Mouse (Mus musculus) forebrain, embryonic 11.5 days (tissue): ENCODE data around the gene Wdr63. TPM values are rescaled to one million over a fixed set of nuclear protein-coding genes. Genes with fewer than 3 reads are reported as not detected.

Experiments used
- ATAC-seq: fragments of 200-750 bp; cut with Nextera tagmentation; replicated peaks from 2 replicates; pipeline ENCODE4 v1.8.0; 2017; ENCODE audit warnings: moderate TSS enrichment; ENCODE audit not compliant: low FRiP score
- DNase-seq: peaks from one replicate; pipeline ENCODE4 v3.0.0-alpha.2; 2017; ENCODE audit warnings: low spot score
- H3K27ac ChIP-seq: fragments of 300-500 bp; sonication (generic); 2 replicates; pipeline ENCODE4 v1.5.1; 2014; ENCODE audit warnings: low read depth, low read length
- H3K27me3 ChIP-seq: fragments of 300-500 bp; sonication (generic); 2 replicates; pipeline ENCODE4 v1.6.1; 2014; ENCODE audit warnings: mild to moderate bottlenecking, low read length, mixed read lengths; ENCODE audit not compliant: control insufficient read depth, insufficient read depth
- H3K36me3 ChIP-seq: fragments of 300-500 bp; sonication (generic); 2 replicates; pipeline ENCODE4 v1.6.1; 2014; ENCODE audit warnings: mild to moderate bottlenecking, low read length, moderate library complexity, mixed read lengths; ENCODE audit not compliant: control insufficient read depth, insufficient read depth
- H3K4me1 ChIP-seq: fragments of 300-500 bp; sonication (generic); replicated peaks from 2 replicates; pipeline ENCODE4 v1.6.1; 2014; ENCODE audit warnings: low read length, mixed read lengths; ENCODE audit not compliant: control insufficient read depth, insufficient read depth
- H3K4me2 ChIP-seq: fragments of 300-500 bp; sonication (generic); 2 replicates; pipeline ENCODE4 v1.6.1; 2014; ENCODE audit warnings: low read depth, mild to moderate bottlenecking, low read length, moderate library complexity, mixed read lengths; ENCODE audit not compliant: severe bottlenecking
- H3K4me3 ChIP-seq: fragments of 300-500 bp; sonication (generic); 2 replicates; pipeline ENCODE4 v1.5.1; 2014; ENCODE audit warnings: low read depth, low read length
- H3K9ac ChIP-seq: fragments of 300-500 bp; sonication (generic); 2 replicates; pipeline ENCODE4 v1.6.1; 2014; ENCODE audit warnings: low read length
- H3K9me3 ChIP-seq: fragments of 300-500 bp; sonication (generic); 2 replicates; pipeline ENCODE4 v1.6.1; 2016; ENCODE audit warnings: low read length, mixed read lengths; ENCODE audit not compliant: control insufficient read depth
- WGBS: fragments of 180-500 bp; shearing (Covaris S2); extraction: QIAGEN DNeasy Blood & Tissue Kit; methylation state at CpG from one replicate; pipeline ENCODE4 v1.1.7; 2014; 5-methylcytosine and 5-hydroxymethylcytosine counted together
- polyA plus RNA-seq: library from polyadenylated mRNA; unstranded; fragments of >200 nt; fragmentation: Nextera tagmentation; extraction: Ambion mirVana; gene quantifications from 2 replicates; pipeline ENCODE4 v1.2.1, GENCODE M21; 2014

Gene Wdr63
- 0.09 TPM in 1 of 2 replicates, not detected in the other for polyA plus RNA-seq

GRCm38 (mm10) chr3:146107921-146108571 is at the start of gene Wdr63:
Wdr63 (minus strand) TSS chr3:146108130.
- no peaks in the 10 kb centered on the region for H3K36me3 ChIP-seq
- 14% methylated on average over 18 of the region's 18 CpGs for WGBS
- ATAC-seq (peak; percentile 99), DNase-seq (peak; percentile 63)
- no peaks in the 10 kb centered on the region for H3K27me3 ChIP-seq
- H3K4me3 ChIP-seq = peak within 1 kb of the TSS; percentile 36
- peak within 1 kb of the TSS; percentile 70 for H3K4me2 ChIP-seq
- no peaks in the 10 kb centered on the region for H3K4me1 ChIP-seq
- H3K27ac ChIP-seq = no peak within 1 kb of the TSS
- H3K9me3 ChIP-seq = no peaks in the 10 kb centered on the region; the same call in 1 of the 2 replicates
- H3K9ac ChIP-seq = peak within 1 kb of the TSS; percentile 37

DNA sequence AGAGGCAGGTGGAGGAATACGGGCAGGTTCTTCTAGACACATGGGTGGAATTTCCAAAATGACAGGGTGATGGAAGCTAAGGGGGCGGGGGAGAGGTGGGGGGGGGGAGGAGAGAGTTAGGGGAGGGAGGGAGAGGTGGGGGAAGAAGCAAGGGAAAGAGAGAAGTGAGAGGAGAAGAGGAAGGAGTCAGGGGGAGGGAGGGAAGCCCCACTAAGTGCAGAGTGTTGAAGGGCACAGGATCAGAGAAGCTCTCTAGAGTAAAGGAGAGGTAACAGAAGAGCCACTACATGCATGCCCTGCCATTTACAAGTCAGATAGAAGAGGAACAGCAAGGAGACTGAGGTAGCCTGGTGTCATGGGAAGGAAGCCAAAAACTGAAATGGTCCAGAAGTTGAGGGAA is 48.9 kb upstream of the Wdr63 start:
- no peak overlapping the region for H3K9ac ChIP-seq

DNA sequence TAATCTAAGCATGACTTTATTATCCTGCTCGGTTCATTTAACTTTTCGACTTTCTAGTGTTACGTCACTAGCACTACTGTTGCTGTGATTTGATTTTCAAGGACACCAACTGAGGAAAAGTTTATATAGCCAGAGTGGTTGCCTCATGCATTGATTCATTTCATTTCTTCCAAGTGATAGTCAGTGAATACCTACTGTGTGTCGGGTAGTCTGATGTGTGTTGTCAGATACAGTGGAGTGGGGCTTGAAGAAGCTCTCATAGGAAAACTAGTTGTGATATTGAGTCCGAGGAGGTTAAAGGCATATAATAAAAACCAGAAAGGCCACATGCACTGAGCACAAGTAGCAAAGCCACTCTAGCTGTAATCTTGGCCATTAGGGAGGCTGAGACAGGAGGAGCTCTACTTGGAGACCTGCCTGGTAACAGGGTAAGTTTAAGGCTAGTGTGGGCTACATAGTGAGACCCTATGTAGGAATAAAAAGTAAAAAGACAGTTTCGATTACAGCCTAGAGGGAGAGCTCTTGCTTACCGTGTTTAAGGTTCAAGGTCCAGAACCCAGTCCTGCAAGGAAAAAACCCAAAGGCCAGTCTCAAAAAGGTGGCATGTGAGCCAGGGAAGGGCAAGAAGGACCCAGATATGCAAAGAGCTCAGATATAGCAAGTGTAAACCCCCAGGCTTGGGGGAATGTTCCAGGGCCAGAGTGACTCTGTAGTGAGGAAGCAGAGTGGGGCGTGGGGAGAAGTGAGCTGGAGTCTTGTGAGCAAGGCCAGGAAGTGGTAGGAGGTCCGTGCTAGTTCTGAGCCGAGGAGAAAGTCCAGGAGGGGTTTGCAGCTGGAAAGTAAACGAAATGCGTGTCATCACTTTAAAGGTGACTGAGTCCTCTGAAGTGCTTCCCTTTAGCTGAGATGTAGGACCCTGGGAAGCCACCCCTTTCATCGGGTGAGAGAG is 48.0 kb upstream of the Wdr63 start:
- Histone ChIP-seq H3K4me3 (no peak overlapping the region), H3K36me3 (no peaks in the 10 kb centered on the region), H3K27me3 (0 out of 2 replicates have a peak, but pooled peaks cover 3% of the 10 kb centered on the region), H3K9me3 (no peaks in the 10 kb centered on the region), H3K4me1 (no peaks in the 10 kb centered on the region), H3K27ac (no peak overlapping the region), H3K4me2 (no peak overlapping the region), H3K9ac (no peak overlapping the region)
- 83% methylated on average over 13 of the region's 13 CpGs for WGBS
- DNase-seq (no peak), ATAC-seq (no peak)

More for the DNA sequence above, 48.9 kb upstream of the Wdr63 start:
- H3K27me3 ChIP-seq = no peaks in the 10 kb centered on the region
- ATAC-seq (no peak), DNase-seq (no peak)
- H3K36me3 ChIP-seq = no peaks in the 10 kb centered on the region
- H3K9me3 ChIP-seq = no peaks in the 10 kb centered on the region
- H3K4me2 ChIP-seq = no peak overlapping the region
- no peak overlapping the region for H3K4me3 ChIP-seq
- no peaks in the 10 kb centered on the region for H3K4me1 ChIP-seq
- H3K27ac ChIP-seq = no peak overlapping the region
- WGBS = 92% methylated on average over 2 of the region's 2 CpGs

DNA sequence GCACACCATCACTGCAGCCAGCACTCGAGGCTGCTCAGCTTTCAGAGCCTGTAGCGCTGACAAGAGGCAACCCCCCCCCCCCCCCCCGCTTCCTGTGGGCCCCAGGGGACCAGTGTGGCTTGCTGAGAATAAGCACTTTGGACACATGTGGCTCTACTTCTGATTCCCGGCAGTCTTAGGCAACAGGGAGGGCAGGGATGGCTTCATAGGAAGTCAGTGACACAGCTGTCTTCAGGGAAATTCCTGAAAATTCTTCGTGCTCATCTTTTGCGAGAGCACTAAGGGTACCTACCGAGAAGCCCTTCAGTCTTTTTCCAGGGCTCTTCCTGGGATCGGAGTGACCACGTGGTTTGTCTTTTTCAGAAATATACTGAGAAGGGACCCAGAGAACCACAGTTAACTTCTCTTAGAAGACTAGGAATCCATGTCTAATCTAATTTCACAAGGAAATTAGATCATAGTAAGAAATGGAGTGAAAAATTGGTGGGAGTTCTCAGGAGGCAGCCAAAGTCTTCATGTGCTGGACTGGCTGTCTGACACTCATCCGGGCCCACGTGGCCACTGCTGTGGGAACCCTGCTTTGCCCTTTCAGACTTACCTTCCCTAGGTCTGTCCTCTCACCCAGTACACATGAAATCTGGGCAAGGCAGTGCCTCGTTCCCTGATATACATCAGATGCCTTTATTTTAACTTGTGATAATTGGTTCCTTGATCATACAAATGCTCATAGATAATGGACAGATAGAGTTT is 46.1 kb upstream of the Wdr63 start:
- no peak overlapping the region for H3K4me2 ChIP-seq
- H3K27ac ChIP-seq = no peak overlapping the region; the same call in 1 of the 2 replicates
- H3K9me3 ChIP-seq = no peaks in the 10 kb centered on the region
- H3K4me1 ChIP-seq = peaks cover 5% of the 10 kb centered on the region; the same call in 1 of the 2 replicates
- WGBS = 44% methylated on average over 11 of the region's 12 CpGs
- no peaks in the 10 kb centered on the region for H3K36me3 ChIP-seq
- H3K4me3 ChIP-seq = no peak overlapping the region
- H3K9ac ChIP-seq = no peak overlapping the region
- 0 out of 2 replicates have a peak, but pooled peaks cover 6% of the 10 kb centered on the region for H3K27me3 ChIP-seq
- DNase-seq (peak; percentile 60), ATAC-seq (no peak)

DNA sequence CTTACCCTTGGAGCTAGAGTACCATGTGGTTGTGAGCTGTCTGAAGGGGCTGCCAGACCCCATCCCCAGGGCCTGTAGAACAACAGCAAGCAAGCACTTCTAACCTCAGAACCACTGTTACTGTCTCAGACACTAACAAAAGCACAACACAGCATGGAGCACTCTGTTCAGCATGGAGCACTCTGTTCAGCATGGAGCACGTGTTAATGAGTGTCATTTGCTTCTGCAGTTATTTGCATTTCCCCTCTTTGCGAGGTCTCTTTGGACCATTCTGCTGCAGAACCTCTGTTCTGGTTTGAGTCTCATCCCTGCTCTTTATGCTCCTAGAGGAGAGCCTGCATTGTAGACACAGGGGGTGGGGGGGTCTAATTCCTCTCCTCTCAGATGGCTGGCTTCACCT is 45.0 kb upstream of the Wdr63 start:
- peaks cover 5% of the 10 kb centered on the region; the same call in 1 of the 2 replicates for H3K4me1 ChIP-seq
- no peaks in the 10 kb centered on the region for H3K9me3 ChIP-seq
- 78% methylated on average over 2 of the region's 2 CpGs for WGBS
- no peak overlapping the region for H3K4me3 ChIP-seq
- no peak for ATAC-seq
- H3K4me2 ChIP-seq = no peak overlapping the region
- no peak overlapping the region for H3K27ac ChIP-seq
- no peaks in the 10 kb centered on the region for H3K36me3 ChIP-seq
- no peak overlapping the region for H3K9ac ChIP-seq
- H3K27me3 ChIP-seq = 0 out of 2 replicates have a peak, but pooled peaks cover 6% of the 10 kb centered on the region
- no peak for DNase-seq

DNA sequence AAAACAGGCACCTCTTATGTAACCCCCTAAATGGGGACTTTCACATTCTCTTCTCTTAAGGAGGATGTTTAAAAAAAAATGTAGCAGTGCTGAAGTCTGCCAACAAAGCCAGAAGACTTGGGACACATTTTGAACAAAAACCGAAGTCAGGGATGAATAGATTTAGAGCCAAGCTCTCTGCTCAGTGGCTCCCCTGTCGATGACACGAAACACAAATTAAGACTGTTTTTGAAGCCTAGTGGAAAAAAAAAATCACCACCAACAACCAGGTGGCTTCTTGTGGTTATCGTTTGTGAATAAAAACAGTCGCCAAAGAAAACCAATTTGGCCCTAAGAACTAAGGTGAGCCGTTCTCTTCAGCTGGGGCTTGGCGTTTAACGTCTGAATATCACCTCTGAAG is 44.4 kb upstream of the Wdr63 start:
- Histone ChIP-seq H3K36me3 (no peaks in the 10 kb centered on the region), H3K27me3 (0 out of 2 replicates have a peak, but pooled peaks cover 6% of the 10 kb centered on the region), H3K27ac (no peak overlapping the region), H3K9me3 (no peaks in the 10 kb centered on the region), H3K4me3 (no peak overlapping the region), H3K9ac (no peak overlapping the region), H3K4me2 (no peak overlapping the region), H3K4me1 (peaks cover 5% of the 10 kb centered on the region; the same call in 1 of the 2 replicates)
- ATAC-seq = no peak
- 91% methylated on average over 8 of the region's 8 CpGs for WGBS
- no peak for DNase-seq

- Histone ChIP-seq H3K9me3 (no peaks in the 10 kb centered on the region), H3K27ac (no peak overlapping the region), H3K27me3 (0 out of 2 replicates have a peak, but pooled peaks cover 6% of the 10 kb centered on the region), H3K36me3 (no peaks in the 10 kb centered on the region), H3K9ac (no peak overlapping the region), H3K4me2 (no peak overlapping the region), H3K4me1 (peaks cover 5% of the 10 kb centered on the region; the same call in 1 of the 2 replicates), H3K4me3 (no peak overlapping the region)
- 90% methylated on average over 8 of the region's 8 CpGs for WGBS
- ATAC-seq = no peak
- DNase-seq = no peak
These were observed 43.8 kb upstream of the Wdr63 start for GRCm38 (mm10) chr3:146151755-146152154.

- Histone ChIP-seq H3K27me3 (0 out of 2 replicates have a peak, but pooled peaks cover 6% of the 10 kb centered on the region), H3K9me3 (no peaks in the 10 kb centered on the region), H3K36me3 (no peaks in the 10 kb centered on the region), H3K4me2 (no peak overlapping the region), H3K4me3 (no peak overlapping the region), H3K9ac (no peak overlapping the region), H3K27ac (no peak overlapping the region), H3K4me1 (peaks cover 5% of the 10 kb centered on the region; the same call in 1 of the 2 replicates)
- ATAC-seq = no peak
- no peak for DNase-seq
- WGBS = 95% methylated on average over 10 of the region's 10 CpGs
These were observed 43.4 kb upstream of the Wdr63 start for GRCm38 (mm10) chr3:146151328-146151727.
